Mouse (Mus musculus) myocyte (in vitro differentiated cells): ENCODE measurements at regions not wholly inside any gene's neighbourhood (a gene's known extent, or its start where the extent isn't known, plus 50 kb on each side); places are given as distances from the start of the nearest gene placed in this dataset.

Source experiments
- POLR2A ChIP-seq: IDR thresholded peaks from one replicate; pipeline ENCODE4 v1.6.1; 2011; ENCODE audit warnings: low read depth, mild to moderate bottlenecking, control low read depth, moderate library complexity; ENCODE audit not compliant: insufficient read length
- SRF ChIP-seq: IDR thresholded peaks from one replicate; pipeline ENCODE4 v1.6.1; 2011; ENCODE audit warnings: low read depth; ENCODE audit not compliant: control insufficient read depth, insufficient read length
- TCF12 ChIP-seq: IDR thresholded peaks from one replicate; pipeline ENCODE4 v1.6.1; 2011; ENCODE audit warnings: mild to moderate bottlenecking, control low read depth; ENCODE audit not compliant: poor library complexity, insufficient read depth, severe bottlenecking

DNA sequence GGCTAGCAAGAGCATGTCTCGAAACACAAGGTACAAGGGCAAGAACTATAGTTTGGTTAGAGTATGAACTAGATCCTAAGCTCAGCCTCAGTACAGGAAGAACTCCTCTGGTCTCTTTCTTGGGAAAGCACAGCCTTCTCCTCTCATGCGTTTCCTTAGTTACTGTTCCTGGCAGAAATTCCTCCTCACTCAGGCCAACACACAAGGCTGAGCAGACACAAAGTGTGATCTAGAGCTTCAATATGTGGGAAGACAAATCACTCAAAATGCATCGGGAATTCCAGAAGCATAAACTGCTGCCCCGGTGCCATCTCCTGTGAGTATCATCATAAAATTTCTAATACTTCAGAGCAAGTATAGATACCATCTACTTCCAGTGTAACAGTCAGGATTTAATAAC lies 366.1 kb downstream of the Sv2b start:
- TF ChIP-seq SRF (no peak), TCF12 (no peak), POLR2A (no peak)
